Mouse (Mus musculus): ENCODE results near the gene Tspyl1. TPM values are rescaled to one million over a fixed set of nuclear protein-coding genes. Genes with fewer than 3 reads are reported as not detected.

The Tspyl1 gene
- total RNA-seq, 1 experiment from 2014 or later = 96.0 TPM

DNA sequence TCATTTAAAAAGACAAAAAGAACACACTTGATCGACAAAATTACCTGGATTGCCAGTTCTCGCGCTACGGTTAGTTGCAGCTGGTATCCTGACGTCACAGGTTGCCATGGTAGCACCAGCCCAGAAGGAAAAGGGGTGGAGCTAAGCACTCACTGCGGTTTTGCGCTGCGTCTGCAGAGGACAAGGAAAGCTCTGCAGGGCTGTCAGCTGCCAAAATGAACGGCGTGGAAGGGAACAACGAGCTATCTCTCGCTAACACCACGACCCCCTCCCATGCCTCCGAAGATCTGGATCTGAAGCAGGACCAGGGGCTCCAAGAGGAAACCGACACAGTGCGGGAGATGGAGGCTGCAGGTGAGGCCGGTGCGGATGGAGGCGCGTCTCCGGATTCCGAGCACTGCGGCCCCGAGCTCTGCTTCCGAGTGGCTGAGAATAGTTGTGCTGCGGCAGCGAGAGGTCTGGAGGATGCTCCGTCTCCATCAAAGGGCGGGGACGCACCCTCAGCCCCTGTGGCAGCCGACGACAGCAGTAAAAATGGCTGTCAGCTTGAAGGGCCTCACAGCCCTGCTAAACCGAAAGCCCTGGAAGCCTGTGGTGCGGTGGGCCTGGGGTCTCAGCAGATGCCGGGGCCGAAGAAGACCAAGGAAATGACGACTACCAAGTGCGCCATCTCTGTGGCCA is 15.4 kb downstream of the Tspyl1 start, which contains the start of gene Tspyl4:
Gene Tspyl4, plus strand, starts transcription at position 144 of the 681 bp plus-strand sequence.
- ATAC-seq (ENCODE audit: extremely low read depth, insufficient number of reproducible peaks, low FRiP score, poor library complexity, severe bottlenecking) = peak; percentile 97

DNA sequence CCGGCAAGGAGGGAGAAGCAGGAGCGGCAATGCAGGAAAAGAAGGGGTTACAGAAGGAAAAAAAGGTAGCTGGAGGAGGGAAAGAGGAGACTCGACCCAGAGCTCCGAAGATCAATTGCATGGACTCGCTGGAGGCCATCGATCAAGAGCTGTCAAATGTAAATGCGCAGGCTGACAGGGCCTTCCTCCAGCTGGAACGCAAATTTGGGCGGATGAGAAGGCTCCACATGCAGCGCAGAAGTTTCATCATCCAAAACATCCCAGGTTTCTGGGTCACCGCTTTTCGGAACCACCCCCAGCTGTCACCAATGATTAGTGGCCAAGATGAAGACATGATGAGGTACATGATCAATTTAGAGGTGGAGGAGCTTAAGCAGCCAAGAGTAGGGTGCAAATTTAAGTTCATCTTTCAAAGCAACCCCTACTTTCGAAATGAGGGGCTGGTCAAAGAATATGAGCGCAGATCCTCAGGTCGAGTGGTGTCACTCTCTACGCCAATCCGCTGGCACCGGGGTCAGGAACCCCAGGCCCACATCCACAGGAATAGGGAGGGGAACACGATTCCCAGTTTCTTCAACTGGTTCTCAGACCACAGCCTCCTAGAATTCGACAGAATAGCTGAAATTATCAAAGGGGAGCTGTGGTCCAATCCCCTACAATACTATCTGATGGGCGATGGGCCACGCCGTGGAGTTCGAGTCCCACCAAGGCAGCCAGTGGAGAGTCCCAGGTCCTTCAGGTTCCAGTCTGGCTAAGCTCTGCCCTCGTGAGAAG is 16.2 kb downstream of the Tspyl1 start:
- ATAC-seq (ENCODE audit: extremely low read depth, insufficient number of reproducible peaks, low FRiP score, poor library complexity, severe bottlenecking) = no peak

DNA sequence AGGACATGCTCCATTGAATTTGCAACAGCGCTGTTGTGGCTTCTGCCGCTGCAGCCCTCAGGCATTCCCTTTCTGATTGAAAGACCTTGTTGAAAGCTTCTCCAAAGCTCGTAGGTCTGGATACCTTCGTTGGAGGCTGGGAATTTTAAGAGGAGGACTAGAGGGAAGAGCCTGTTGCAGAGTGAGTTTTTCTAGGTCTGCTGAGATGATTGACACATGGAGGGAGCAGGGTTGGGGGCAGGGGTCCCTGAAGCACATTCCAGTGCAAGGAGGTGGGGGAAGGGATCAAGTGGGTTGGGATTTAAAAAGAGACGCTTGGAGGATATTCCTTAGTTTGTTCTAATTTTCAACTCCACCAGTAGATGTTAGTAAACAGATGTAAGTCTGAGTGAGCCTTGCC is 18.4 kb downstream of the Tspyl1 start:
- no peak for ATAC-seq (ENCODE audit: extremely low read depth, insufficient number of reproducible peaks, low FRiP score, poor library complexity, severe bottlenecking)

DNA sequence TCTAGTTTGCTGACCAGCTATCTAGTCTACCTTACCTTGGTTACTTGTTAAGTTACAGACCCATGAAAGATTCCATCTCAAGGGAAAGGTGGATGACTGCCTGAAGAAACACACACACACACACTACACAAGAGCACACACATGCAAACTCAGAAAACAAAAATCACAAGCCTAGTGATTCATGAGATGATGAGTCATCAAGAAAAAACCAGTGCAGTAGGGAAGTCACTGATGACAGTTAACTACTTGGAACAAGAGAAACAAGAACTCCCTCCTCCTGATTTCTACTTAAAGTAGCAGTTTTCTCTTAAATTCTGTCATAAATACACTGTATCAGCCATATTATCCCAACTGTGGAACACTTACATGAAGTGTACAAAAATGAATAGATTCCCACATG is 25.1 kb downstream of the Tspyl1 start:
- no peak for ATAC-seq (ENCODE audit: extremely low read depth, insufficient number of reproducible peaks, low FRiP score, poor library complexity, severe bottlenecking)

GRCm38 (mm10) chr10:34309915-34310685 is 28.1 kb downstream of the Tspyl1 start:
- ATAC-seq (ENCODE audit: extremely low read depth, insufficient number of reproducible peaks, low FRiP score, poor library complexity, severe bottlenecking) = no peak

GRCm38 (mm10) chr10:34312536-34312935 is 30.5 kb downstream of the Tspyl1 start:
- no peak for ATAC-seq (ENCODE audit: extremely low read depth, insufficient number of reproducible peaks, low FRiP score, poor library complexity, severe bottlenecking)

GRCm38 (mm10) chr10:34316571-34317216 is 34.7 kb downstream of the Tspyl1 start:
- no peak for ATAC-seq (ENCODE audit: extremely low read depth, insufficient number of reproducible peaks, low FRiP score, poor library complexity, severe bottlenecking)

GRCm38 (mm10) chr10:34317217-34317606 is 35.2 kb downstream of the Tspyl1 start:
- ATAC-seq (ENCODE audit: extremely low read depth, insufficient number of reproducible peaks, low FRiP score, poor library complexity, severe bottlenecking) = no peak

DNA sequence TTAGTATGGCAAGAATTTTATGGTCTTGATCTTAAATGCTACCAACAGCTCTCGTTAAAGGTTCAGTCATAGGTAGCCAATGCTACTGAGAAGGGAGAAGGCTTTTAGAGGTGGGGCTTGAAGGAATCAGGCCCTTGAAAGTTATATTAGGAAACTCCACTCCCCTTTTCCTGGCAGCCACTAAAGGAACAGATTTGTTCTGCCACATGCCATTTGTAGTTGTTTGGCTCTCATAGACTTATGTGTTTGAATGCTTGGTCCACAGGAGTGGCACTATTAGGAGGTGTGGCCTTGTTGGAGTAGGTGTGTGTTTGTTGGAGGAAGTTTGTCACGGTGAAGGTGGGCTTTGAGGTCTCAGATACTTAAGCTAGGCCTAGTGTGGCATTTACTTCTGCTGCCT is 38.8 kb downstream of the Tspyl1 start:
- no peak for ATAC-seq (ENCODE audit: extremely low read depth, insufficient number of reproducible peaks, low FRiP score, poor library complexity, severe bottlenecking)

DNA sequence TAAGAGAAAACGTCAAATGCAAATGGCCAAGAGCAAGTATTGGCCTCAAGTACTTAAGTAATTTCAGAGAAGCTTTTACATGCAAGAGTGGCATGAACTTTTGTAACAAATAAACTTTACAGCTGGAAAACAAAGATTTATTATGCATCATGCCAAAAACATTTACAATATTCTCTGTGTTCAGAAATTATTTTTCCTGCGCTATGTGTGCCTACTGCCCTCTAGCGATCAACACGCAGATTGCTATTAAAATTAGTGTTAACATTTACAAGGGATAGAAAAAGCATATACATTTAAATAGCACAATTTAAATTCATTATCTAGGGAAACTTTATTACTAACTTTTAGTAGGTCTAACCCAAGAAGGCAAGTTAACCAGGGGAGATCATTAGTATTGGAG is 44.7 kb downstream of the Tspyl1 start:
- ATAC-seq (ENCODE audit: extremely low read depth, insufficient number of reproducible peaks, low FRiP score, poor library complexity, severe bottlenecking) = 0 out of 2 replicates have a peak, but pooled peaks have one; percentile 46

GRCm38 (mm10) chr10:34327144-34327543 is 45.2 kb downstream of the Tspyl1 start:
- no peak for ATAC-seq (ENCODE audit: extremely low read depth, insufficient number of reproducible peaks, low FRiP score, poor library complexity, severe bottlenecking)

DNA sequence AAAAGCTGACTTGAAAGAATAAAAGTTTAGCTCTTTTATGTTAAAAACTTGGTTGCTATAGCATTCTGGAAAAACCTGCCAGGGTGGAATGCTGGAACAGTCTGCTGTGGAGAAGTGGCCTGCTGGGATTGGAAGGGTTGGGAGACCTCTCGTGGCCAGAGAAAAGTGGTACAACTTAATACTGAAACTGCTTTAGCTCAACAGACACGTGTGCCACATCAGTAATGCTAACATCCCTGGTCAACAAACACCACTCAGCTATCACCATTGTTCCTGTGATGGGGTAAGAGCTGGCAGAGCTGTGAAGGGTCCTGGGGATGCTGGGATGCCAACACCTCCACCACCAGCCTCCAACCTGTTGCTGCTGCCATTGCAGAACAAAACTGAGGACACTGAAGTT is 46.3 kb downstream of the Tspyl1 start:
- no peak for ATAC-seq (ENCODE audit: extremely low read depth, insufficient number of reproducible peaks, low FRiP score, poor library complexity, severe bottlenecking)

Other genes starting within 250 kb of the Tspyl1 start
- not detected in 2 replicates for gene Trappc3l, start 244.6 kb upstream of the Tspyl1 start, total RNA-seq (2017)
- not detected in 2 replicates for gene Calhm4, start 237.9 kb upstream of the Tspyl1 start, total RNA-seq (2017)
- gene Calhm5, start 185.7 kb upstream of the Tspyl1 start, total RNA-seq (2017) = not detected in 2 replicates
- gene Calhm6, start 154.2 kb upstream of the Tspyl1 start, total RNA-seq (2017) = 7.3 and 7.6 TPM in 2 replicates
- gene Dse, start 74.5 kb upstream of the Tspyl1 start, total RNA-seq (2017) = 4.7 and 5.1 TPM in 2 replicates
- 7.7 and 11.7 TPM in 2 replicates for gene Tspyl4, start 15.3 kb downstream of the Tspyl1 start, total RNA-seq (2017)
- 0.12 TPM in 2 replicates for gene Col10a1, start 107.8 kb downstream of the Tspyl1 start, total RNA-seq (2017)
- 30.7 and 37.7 TPM in 2 replicates for gene Nt5dc1, start 136.4 kb downstream of the Tspyl1 start, total RNA-seq (2017)
- 1.0 and 1.4 TPM in 2 replicates for gene Frk, start 201.2 kb downstream of the Tspyl1 start, total RNA-seq (2017)

Data from neutrophil, adult 5-6 weeks (primary cell).